Mouse (Mus musculus) hindbrain, embryonic 11.5 days (tissue): ENCODE results near the gene Arhgef17. TPM values are rescaled to one million over a fixed set of nuclear protein-coding genes. Genes with fewer than 3 reads are reported as not detected.

Source experiments
- ATAC-seq: fragments of 200-750 bp; cut with Nextera tagmentation; 2 replicates; pipeline ENCODE4 v1.8.0; 2017; ENCODE audit warnings: mild to moderate bottlenecking, moderate TSS enrichment, moderate library complexity; ENCODE audit not compliant: low FRiP score
- DNase-seq: peaks from one replicate; pipeline ENCODE4 v3.0.0-alpha.2; 2015; ENCODE audit warnings: low spot score
- H3K27ac ChIP-seq: fragments of 300-500 bp; sonication (generic); 2 replicates; pipeline ENCODE4 v1.5.1; 2014; ENCODE audit warnings: mild to moderate bottlenecking, low read depth, low read length
- H3K27me3 ChIP-seq: fragments of 300-500 bp; sonication (generic); 2 replicates; pipeline ENCODE4 v1.6.1; 2014; ENCODE audit warnings: mild to moderate bottlenecking, low read length, moderate library complexity, mixed read lengths; ENCODE audit not compliant: control insufficient read depth, insufficient read depth
- H3K36me3 ChIP-seq: fragments of 300-500 bp; sonication (generic); 2 replicates; pipeline ENCODE4 v1.6.1; 2014; ENCODE audit warnings: mild to moderate bottlenecking, low read length, moderate library complexity, mixed read lengths; ENCODE audit not compliant: control insufficient read depth, insufficient read depth
- H3K4me1 ChIP-seq: fragments of 300-500 bp; sonication (generic); replicated peaks from 2 replicates; pipeline ENCODE4 v1.6.1; 2014; ENCODE audit warnings: low read length, mixed read lengths; ENCODE audit not compliant: control insufficient read depth, insufficient read depth
- H3K4me2 ChIP-seq: fragments of 300-500 bp; sonication (generic); replicated peaks from 2 replicates; pipeline ENCODE4 v1.6.1; 2014; ENCODE audit warnings: mild to moderate bottlenecking, low read depth, low read length
- H3K4me3 ChIP-seq: fragments of 300-500 bp; sonication (generic); 2 replicates; pipeline ENCODE4 v1.5.1; 2014; ENCODE audit warnings: low read depth, low read length
- H3K9ac ChIP-seq: fragments of 300-500 bp; sonication (generic); 2 replicates; pipeline ENCODE4 v1.6.1; 2014; ENCODE audit warnings: low read depth, low read length
- H3K9me3 ChIP-seq: fragments of 300-500 bp; sonication (generic); 2 replicates; pipeline ENCODE4 v1.6.1; 2016; ENCODE audit warnings: low read length; ENCODE audit not compliant: control insufficient read depth
- WGBS: fragments of 180-500 bp; shearing (Covaris S2); extraction: QIAGEN DNeasy Blood & Tissue Kit; methylation state at CpG from one replicate; pipeline ENCODE4 v1.1.7; 2014; 5-methylcytosine and 5-hydroxymethylcytosine counted together
- polyA plus RNA-seq: library from polyadenylated mRNA; unstranded; fragments of >200 nt; fragmentation: Nextera tagmentation; extraction: Ambion mirVana; gene quantifications from 2 replicates; pipeline ENCODE4 v1.2.1, GENCODE M21; 2014

The Arhgef17 gene
- polyA plus RNA-seq, 1 experiment from 2014 or later, result 8.3 TPM

DNA sequence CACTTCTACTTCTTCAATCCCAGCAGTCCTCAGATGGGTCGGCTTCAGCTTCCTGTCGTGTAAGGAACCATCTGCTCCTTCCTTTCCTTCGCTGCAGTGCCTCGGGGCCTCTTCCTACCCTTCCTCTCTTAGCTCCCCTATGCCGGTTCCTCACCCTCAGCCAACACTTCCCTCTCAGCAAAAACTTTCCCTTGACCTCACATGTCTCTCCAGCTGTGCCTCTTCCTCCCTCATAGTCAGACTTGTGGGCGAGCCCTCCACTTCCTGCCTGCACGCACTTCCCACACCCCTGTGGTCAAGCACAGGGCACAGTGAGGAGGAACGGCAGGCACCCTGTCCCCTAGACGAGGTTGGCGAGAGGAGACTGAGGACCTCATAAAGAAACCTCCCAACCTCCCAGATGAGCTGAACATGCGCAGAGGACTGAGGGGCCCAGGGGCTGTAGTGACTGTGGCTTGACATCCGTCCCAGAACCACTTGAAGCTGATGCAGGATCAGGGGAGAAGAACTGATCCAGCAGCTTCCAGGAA, 18.6 kb upstream of the Arhgef17 start:
- Histone ChIP-seq H3K36me3 (no peaks in the 10 kb centered on the region), H3K4me3 (no peak overlapping the region), H3K27ac (no peak overlapping the region), H3K27me3 (no peaks in the 10 kb centered on the region), H3K9ac (no peak overlapping the region), H3K4me2 (no peak overlapping the region), H3K4me1 (no peaks in the 10 kb centered on the region), H3K9me3 (no peaks in the 10 kb centered on the region)
- no peak for ATAC-seq
- DNase-seq, result no peak
- WGBS, result 70% methylated on average over 12 of the region's 12 CpGs

DNA sequence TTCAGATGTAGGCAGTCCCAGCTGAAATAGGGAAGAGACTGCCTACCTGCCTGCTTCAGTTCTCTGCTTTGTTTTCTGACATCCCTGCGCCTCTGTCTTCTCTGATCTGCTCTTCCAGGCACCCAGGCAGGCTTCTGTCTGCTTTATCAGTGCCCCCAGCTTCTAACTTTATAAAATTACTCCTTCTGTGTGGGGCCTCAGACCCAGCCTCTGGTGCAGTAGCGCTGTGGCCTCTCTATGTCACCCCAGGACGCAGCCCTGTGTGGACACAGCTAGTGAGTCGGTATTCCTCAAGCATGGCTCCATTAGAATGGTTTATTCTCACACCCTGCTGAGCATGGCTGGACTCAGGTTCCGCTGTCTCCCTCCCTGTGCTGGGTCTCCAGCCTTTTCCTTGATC, 18.1 kb upstream of the Arhgef17 start:
- no peaks in the 10 kb centered on the region for H3K36me3 ChIP-seq
- no peak overlapping the region for H3K9ac ChIP-seq
- no peaks in the 10 kb centered on the region for H3K4me1 ChIP-seq
- 55% methylated on average over 5 of the region's 5 CpGs for WGBS
- H3K4me2 ChIP-seq, result no peak overlapping the region
- ATAC-seq (no peak), DNase-seq (no peak)
- H3K9me3 ChIP-seq, result no peaks in the 10 kb centered on the region
- H3K27me3 ChIP-seq, result no peaks in the 10 kb centered on the region
- no peak overlapping the region for H3K4me3 ChIP-seq
- no peak overlapping the region for H3K27ac ChIP-seq

DNA sequence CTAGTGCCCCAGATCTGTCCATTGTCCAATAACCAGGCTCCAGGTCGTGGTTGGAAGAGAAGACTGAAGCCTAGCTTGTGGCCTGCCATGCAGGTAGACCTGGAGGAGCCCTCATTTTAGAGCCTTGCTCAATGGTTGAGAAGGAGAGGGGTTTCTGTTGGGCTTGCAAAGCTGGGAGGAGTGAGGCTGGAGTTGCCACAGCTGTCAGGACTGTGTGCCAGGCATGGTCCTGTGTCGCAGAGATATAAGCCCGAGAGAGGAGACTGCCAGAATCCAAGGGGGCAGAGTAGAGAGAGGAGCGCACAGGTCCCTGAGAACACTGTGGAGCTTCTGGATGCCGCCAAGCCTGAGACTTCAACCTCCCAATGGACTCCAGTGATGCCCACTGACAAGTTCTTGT, 12.8 kb upstream of the Arhgef17 start:
- no peak overlapping the region for H3K4me2 ChIP-seq
- H3K9me3 ChIP-seq, result no peaks in the 10 kb centered on the region
- H3K36me3 ChIP-seq, result no peaks in the 10 kb centered on the region
- no peaks in the 10 kb centered on the region for H3K4me1 ChIP-seq
- no peak for DNase-seq
- no peaks in the 10 kb centered on the region for H3K27me3 ChIP-seq
- no peak for ATAC-seq
- H3K27ac ChIP-seq, result no peak overlapping the region
- WGBS, result 88% methylated on average over 5 of the region's 5 CpGs
- no peak overlapping the region for H3K4me3 ChIP-seq
- H3K9ac ChIP-seq, result no peak overlapping the region

DNA sequence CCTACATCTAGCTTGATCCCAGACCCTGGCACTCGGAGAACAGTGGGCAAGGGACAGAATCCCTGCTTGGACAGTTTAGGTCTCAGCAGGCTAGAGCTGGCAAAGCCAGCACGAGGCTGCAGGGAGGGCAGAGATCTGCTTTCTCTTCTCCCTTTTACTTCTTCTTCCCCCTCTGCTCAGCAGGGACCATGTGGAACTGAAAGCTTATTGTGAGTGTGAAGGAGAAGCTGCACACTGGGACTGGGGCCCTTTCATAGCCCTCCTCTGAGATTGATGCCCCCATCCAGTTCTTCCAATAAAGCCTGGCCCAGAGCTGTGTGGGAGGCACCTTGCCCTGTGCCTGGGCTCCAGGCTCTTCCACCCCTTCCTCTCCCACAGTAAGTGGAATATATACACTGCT, 12.4 kb upstream of the Arhgef17 start:
- Histone ChIP-seq H3K4me2 (no peak overlapping the region), H3K36me3 (no peaks in the 10 kb centered on the region), H3K4me3 (no peak overlapping the region), H3K9me3 (no peaks in the 10 kb centered on the region), H3K27ac (no peak overlapping the region), H3K4me1 (no peaks in the 10 kb centered on the region), H3K9ac (no peak overlapping the region), H3K27me3 (no peaks in the 10 kb centered on the region)
- no peak for DNase-seq
- ATAC-seq, result no peak
- 75% methylated on average over 2 of the region's 2 CpGs for WGBS

DNA sequence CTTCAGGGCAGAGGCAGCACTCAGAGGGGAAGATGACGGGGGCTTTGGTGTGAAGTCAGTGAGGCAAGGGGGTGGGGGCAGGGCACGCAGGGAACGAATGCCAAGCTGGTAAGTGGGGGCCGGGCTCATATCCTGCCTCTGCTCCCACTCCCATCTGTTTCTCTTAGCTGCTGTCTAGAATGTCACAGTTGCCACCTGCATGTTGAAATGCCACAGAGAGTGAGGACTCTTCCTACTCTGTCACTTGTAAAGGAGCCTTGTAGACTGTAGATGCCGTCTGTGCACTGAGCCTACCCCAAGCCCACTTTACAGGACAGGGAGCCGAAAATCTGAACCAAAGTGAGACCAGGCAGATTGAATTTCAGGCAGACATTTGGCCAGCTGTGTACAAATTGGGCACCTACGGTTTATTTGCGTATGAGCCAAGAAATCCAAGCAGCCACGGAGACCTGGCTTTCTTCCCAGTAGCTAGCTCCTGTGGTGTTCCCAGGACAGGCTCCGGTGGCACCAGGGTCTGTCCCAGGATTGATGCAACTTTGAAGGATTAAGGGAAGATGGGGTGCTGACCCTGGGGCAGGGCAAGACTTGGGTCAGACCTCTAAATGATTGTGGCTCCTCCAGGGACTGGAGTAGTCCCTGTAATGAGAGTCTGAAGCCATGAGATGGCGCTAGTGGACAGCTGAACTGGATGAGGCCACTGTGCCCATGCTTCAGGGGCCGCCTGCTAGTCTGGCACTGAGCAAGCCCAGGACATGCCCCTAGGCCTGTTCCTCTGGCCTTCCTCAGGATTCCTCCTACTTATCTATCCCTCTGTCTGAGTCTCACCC, 11.1 kb upstream of the Arhgef17 start:
- Histone ChIP-seq H3K4me3 (no peak overlapping the region), H3K9ac (no peak overlapping the region), H3K36me3 (no peaks in the 10 kb centered on the region), H3K27me3 (no peaks in the 10 kb centered on the region), H3K4me2 (no peak overlapping the region), H3K27ac (no peak overlapping the region), H3K9me3 (no peaks in the 10 kb centered on the region), H3K4me1 (no peaks in the 10 kb centered on the region)
- WGBS, result 56% methylated on average over 12 of the region's 12 CpGs
- peak; percentile 81 for DNase-seq
- ATAC-seq, result peak; percentile 35; the same call in 1 of the 2 replicates

DNA sequence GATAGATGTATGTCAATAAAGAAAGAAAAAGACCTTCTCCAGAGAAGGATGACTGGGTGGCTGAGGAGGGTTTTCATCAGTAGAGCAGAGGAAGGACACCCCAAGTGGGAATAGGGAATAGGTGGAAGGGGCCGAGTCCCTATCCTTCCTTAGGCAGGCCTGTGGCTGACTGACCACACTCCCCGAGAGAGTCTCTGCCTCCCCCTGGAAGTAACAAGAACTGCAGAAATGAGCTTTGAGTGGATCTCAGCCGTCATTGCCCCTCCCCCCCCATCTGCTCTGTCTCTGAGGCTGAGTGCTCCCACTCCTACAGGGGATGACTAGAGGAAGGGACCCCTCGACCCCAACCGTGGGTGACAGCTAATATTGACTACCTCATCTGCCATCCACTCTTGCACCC, 9.3 kb upstream of the Arhgef17 start:
- Histone ChIP-seq H3K36me3 (no peaks in the 10 kb centered on the region), H3K27ac (no peak overlapping the region), H3K4me3 (no peak overlapping the region), H3K4me2 (no peak overlapping the region), H3K4me1 (no peaks in the 10 kb centered on the region), H3K27me3 (no peaks in the 10 kb centered on the region), H3K9ac (no peak overlapping the region), H3K9me3 (no peaks in the 10 kb centered on the region)
- 40% methylated on average over 5 of the region's 5 CpGs for WGBS
- ATAC-seq (no peak), DNase-seq (peak; percentile 31)

DNA sequence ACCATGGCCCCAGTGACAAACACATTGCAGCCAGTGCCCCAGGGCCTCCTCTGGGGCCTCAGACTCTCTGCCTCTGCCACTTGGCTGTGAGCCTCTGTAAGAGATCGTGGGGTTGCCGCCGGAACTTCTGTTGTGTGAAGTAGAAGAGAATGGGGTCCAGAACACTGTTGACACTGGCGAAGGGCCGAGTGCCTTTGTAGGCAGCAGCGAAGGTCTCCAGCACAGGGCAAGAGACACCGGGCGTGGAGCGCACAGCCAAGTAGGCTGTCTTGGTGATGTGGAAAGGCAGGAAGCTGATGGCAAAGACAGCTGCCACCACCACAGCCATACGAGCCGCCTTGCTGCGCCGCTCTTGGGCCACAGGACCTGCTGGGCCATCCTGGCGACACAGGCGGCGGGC, 6.2 kb upstream of the Arhgef17 start:
- H3K4me3 ChIP-seq, result no peak overlapping the region
- no peaks in the 10 kb centered on the region for H3K27me3 ChIP-seq
- no peak for DNase-seq
- no peaks in the 10 kb centered on the region for H3K4me1 ChIP-seq
- WGBS, result 89% methylated on average over 16 of the region's 16 CpGs
- no peak overlapping the region for H3K9ac ChIP-seq
- H3K9me3 ChIP-seq, result no peaks in the 10 kb centered on the region
- H3K4me2 ChIP-seq, result no peak overlapping the region
- H3K27ac ChIP-seq, result no peak overlapping the region
- no peaks in the 10 kb centered on the region for H3K36me3 ChIP-seq
- no peak for ATAC-seq

DNA sequence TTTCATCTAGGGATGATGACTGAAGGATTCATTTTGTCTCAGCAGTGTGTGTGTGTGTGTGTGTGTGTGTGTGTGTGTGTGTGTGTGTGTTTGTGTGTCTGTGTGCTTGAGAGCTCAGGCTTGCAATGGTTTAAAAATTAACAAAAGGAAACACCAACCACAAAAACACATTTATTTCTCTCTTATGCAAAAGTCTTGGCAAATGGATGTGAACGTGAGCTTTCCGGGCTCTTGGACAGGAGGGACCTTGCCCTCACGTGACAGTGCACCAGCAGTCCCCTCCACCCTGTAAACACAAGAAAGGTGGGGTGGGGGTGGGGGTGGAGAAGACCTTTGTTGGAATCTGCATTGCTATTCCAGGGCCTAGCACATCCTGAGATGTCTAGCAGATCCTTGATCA, 5.6 kb upstream of the Arhgef17 start:
- no peaks in the 10 kb centered on the region for H3K9me3 ChIP-seq
- H3K36me3 ChIP-seq, result no peaks in the 10 kb centered on the region
- ATAC-seq (no peak), DNase-seq (no peak)
- 85% methylated on average over 3 of the region's 3 CpGs for WGBS
- H3K4me2 ChIP-seq, result no peak overlapping the region
- H3K9ac ChIP-seq, result no peak overlapping the region
- no peak overlapping the region for H3K4me3 ChIP-seq
- no peaks in the 10 kb centered on the region for H3K27me3 ChIP-seq
- H3K4me1 ChIP-seq, result no peaks in the 10 kb centered on the region
- H3K27ac ChIP-seq, result no peak overlapping the region

DNA sequence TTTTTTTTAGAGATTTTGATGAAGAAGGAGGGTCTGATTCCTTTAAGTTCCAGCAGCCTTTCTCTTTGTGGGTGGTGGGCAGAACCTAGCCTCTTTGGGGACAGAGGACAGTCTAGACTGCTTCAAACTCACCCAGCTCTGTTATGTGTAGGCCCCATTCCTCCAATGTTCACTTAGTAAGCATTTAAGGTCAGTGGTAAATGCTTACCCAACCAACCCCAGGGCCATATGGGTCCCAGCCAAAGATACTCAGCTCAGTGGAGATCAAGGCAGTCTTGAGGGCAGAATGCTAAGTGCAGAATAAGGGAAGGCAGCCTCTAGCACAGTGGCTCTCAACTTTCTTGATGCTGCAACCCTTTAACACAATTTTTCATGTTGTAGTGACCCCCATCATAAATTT, 1.6 kb upstream of the Arhgef17 start:
- H3K4me3 ChIP-seq, result no peak overlapping the region
- ATAC-seq (no peak), DNase-seq (no peak)
- H3K36me3 ChIP-seq, result no peaks in the 10 kb centered on the region
- peaks cover 17% of the 10 kb centered on the region for H3K4me1 ChIP-seq
- peaks cover 3% of the 10 kb centered on the region; the same call in 1 of the 2 replicates for H3K27me3 ChIP-seq
- H3K27ac ChIP-seq, result no peak overlapping the region
- no peak overlapping the region for H3K9ac ChIP-seq
- H3K4me2 ChIP-seq, result no peak overlapping the region
- no peaks in the 10 kb centered on the region for H3K9me3 ChIP-seq
